Mouse (Mus musculus): ENCODE data around the gene Fbxo46. TPM values are rescaled to one million over a fixed set of nuclear protein-coding genes. Genes with fewer than 3 reads are reported as not detected.

Gene Fbxo46
- polyA plus RNA-seq, 1 experiment from 2014 or later = 14.7 TPM

GRCm38 (mm10) chr7:19093537-19094385, 25.9 kb upstream of the Fbxo46 start:
- Histone ChIP-seq H3K27me3 (no peaks in the 10 kb centered on the region), H3K27ac (replicated peaks) (peak overlapping the region; percentile 99), H3K9ac (peak overlapping the region; percentile 85), H3K4me2 (replicated peaks) (peak overlapping the region; percentile 74), H3K4me3 (replicated peaks) (peak overlapping the region; percentile 86), H3K4me1 (peaks cover 51% of the 10 kb centered on the region), H3K9me3 (replicated peaks) (no peaks in the 10 kb centered on the region), H3K36me3 (peaks cover 18% of the 10 kb centered on the region)
- under 1% methylated on average over 45 of the region's 45 CpGs for WGBS
- ATAC-seq (ENCODE audit: insufficient number of reproducible peaks, low FRiP score, low TSS enrichment, low read depth) = peak; percentile 86

GRCm38 (mm10) chr7:19094471-19094825, 25.2 kb upstream of the Fbxo46 start, which contains the start of gene Six5:
TSS of gene Six5 (plus strand) at chr7:19094594.
- H3K27ac ChIP-seq (replicated peaks) = peak within 1 kb of the TSS; percentile 99
- ATAC-seq (ENCODE audit: insufficient number of reproducible peaks, low FRiP score, low TSS enrichment, low read depth) = peak; percentile 5; the same call in 1 of the 2 replicates
- peaks cover 18% of the 10 kb centered on the region for H3K36me3 ChIP-seq
- peak within 1 kb of the TSS; percentile 85 for H3K9ac ChIP-seq
- WGBS = under 1% methylated on average over 19 of the region's 36 CpGs
- H3K4me1 ChIP-seq = peaks cover 56% of the 10 kb centered on the region
- peak within 1 kb of the TSS; percentile 74 for H3K4me2 ChIP-seq (replicated peaks)
- H3K27me3 ChIP-seq = no peaks in the 10 kb centered on the region
- H3K4me3 ChIP-seq (replicated peaks) = peak within 1 kb of the TSS; percentile 86
- no peaks in the 10 kb centered on the region for H3K9me3 ChIP-seq (replicated peaks)

DNA sequence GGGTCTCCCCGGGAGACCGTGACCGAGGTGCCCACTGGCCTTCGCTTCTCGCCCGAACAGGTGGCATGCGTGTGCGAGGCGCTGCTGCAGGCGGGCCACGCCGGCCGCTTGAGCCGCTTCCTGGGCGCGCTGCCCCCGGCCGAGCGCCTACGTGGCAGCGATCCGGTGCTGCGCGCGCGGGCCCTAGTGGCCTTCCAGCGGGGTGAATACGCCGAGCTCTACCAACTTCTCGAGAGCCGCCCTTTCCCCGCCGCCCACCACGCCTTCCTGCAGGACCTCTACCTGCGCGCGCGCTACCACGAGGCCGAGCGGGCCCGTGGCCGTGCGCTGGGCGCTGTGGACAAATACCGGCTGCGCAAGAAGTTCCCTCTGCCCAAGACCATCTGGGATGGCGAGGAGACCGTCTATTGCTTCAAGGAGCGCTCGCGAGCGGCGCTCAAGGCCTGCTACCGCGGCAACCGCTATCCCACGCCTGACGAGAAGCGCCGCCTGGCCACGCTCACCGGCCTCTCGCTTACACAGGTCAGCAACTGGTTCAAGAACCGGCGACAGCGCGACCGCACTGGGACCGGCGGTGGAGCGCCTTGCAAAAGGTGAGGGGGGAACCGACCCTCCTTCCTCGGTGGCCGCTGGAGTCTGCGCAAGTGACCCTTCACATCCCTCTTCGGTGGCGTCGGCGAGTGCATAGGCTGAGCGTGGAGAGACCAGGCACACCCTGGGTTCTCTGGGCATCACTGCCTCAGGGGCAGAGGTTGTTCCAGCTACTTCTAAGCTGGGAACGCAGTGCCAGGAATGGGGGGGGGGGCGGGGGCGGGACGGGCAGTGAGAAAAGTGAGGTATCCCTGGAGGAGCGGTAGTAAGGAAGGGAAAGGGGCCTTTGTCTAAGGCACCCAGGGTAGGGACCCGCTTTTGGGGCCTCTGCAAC, 24.6 kb upstream of the Fbxo46 start:
- peak overlapping the region; percentile 74 for H3K4me2 ChIP-seq (replicated peaks)
- H3K27me3 ChIP-seq = no peaks in the 10 kb centered on the region
- WGBS = under 1% methylated on average over 87 of the region's 87 CpGs
- H3K9ac ChIP-seq = peak overlapping the region; percentile 85
- H3K9me3 ChIP-seq (replicated peaks) = no peaks in the 10 kb centered on the region
- peak overlapping the region; percentile 99 for H3K27ac ChIP-seq (replicated peaks)
- peaks cover 12% of the 10 kb centered on the region for H3K36me3 ChIP-seq
- ATAC-seq (ENCODE audit: insufficient number of reproducible peaks, low FRiP score, low TSS enrichment, low read depth) = no peak
- H3K4me1 ChIP-seq = peaks cover 56% of the 10 kb centered on the region
- peak overlapping the region; percentile 86 for H3K4me3 ChIP-seq (replicated peaks)

DNA sequence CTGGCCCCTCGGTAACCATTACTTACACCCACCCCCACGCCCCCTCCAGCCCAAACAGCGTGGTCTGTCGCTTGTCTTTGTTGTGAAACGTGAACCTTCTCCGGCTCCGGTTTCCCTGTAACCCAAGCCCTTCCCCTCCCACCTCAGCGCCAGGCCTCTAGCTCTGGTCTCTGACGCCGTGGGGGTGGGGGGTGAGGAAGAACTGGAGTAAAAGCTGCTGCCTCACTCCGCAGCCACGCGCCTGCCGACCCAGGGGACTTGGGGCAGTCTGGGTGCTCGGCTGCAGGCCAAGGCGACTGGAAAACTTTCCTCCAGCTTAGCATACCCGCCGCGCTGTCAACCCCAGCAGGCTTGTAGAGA, 23.9 kb upstream of the Fbxo46 start:
- H3K27me3 ChIP-seq = no peaks in the 10 kb centered on the region
- peak overlapping the region; percentile 86 for H3K4me3 ChIP-seq (replicated peaks)
- peak; percentile 10; the same call in 1 of the 2 replicates for ATAC-seq (ENCODE audit: insufficient number of reproducible peaks, low FRiP score, low TSS enrichment, low read depth)
- peaks cover 60% of the 10 kb centered on the region for H3K4me1 ChIP-seq
- peaks cover 10% of the 10 kb centered on the region for H3K36me3 ChIP-seq
- no peaks in the 10 kb centered on the region for H3K9me3 ChIP-seq (replicated peaks)
- H3K4me2 ChIP-seq (replicated peaks) = peak overlapping the region; percentile 74
- peak overlapping the region; percentile 99 for H3K27ac ChIP-seq (replicated peaks)
- WGBS = 1% methylated on average over 19 of the region's 19 CpGs
- peak overlapping the region; percentile 85 for H3K9ac ChIP-seq

DNA sequence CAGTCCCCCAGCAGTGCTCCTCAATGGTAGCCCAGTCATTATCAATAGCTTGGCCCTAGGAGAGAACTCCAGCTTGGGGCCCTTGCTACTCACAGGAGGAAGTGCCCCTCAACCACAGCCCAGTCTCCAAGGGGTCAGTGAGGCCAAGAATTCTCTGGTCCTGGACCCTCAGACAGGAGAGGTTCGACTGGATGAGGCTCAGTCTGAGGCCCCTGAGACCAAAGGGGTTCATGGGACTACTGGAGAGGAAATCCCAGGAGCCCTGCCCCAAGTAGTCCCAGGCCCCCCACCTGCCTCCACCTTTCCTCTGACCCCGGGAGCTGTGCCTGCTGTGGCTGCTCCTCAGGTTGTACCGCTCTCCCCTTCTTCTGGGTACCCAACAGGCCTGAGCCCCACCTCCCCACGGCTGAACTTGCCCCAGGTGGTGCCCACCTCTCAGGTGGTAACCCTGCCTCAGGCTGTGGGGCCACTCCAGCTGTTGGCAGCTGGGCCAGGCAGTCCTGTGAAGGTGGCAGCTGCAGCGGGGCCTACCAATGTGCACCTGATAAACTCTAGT, 23.2 kb upstream of the Fbxo46 start:
- H3K36me3 ChIP-seq = peaks cover 10% of the 10 kb centered on the region
- H3K9ac ChIP-seq = peak overlapping the region; percentile 85; the same call in 1 of the 2 replicates
- H3K4me1 ChIP-seq = peaks cover 57% of the 10 kb centered on the region
- H3K4me3 ChIP-seq (replicated peaks) = peak overlapping the region; percentile 86
- peak overlapping the region; percentile 99 for H3K27ac ChIP-seq (replicated peaks)
- peak overlapping the region; percentile 74 for H3K4me2 ChIP-seq (replicated peaks)
- H3K9me3 ChIP-seq (replicated peaks) = no peaks in the 10 kb centered on the region
- no peak for ATAC-seq (ENCODE audit: insufficient number of reproducible peaks, low FRiP score, low TSS enrichment, low read depth)
- 55% methylated on average over 5 of the region's 5 CpGs for WGBS
- no peaks in the 10 kb centered on the region for H3K27me3 ChIP-seq

DNA sequence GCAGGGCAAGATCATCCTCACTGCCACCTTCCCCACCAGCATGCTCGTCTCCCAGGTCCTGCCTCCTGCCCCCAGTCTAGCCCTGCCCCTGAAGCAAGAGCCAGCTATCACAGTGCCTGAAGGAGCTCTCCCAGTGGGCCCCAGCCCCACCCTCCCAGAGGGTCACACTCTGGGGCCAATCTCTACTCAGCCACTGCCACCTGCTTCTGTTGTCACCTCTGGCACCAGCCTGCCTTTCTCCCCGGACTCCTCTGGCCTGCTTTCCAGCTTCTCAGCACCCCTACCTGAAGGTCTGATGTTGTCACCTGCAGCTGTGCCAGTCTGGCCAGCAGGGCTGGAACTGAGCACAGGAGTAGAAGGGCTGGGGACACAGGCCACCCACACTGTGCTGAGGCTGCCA, 22.4 kb upstream of the Fbxo46 start:
- H3K9me3 ChIP-seq (replicated peaks) = no peaks in the 10 kb centered on the region
- H3K36me3 ChIP-seq = peaks cover 10% of the 10 kb centered on the region
- H3K9ac ChIP-seq = no peak overlapping the region
- no peak for ATAC-seq (ENCODE audit: insufficient number of reproducible peaks, low FRiP score, low TSS enrichment, low read depth)
- no peak overlapping the region for H3K27ac ChIP-seq (replicated peaks)
- H3K4me2 ChIP-seq (replicated peaks) = peak overlapping the region; percentile 74; the same call in 1 of the 2 replicates
- peaks cover 50% of the 10 kb centered on the region for H3K4me1 ChIP-seq
- H3K4me3 ChIP-seq (replicated peaks) = 0 out of 2 replicates have a peak overlapping the region, but pooled peaks have one; percentile 86
- WGBS = 76% methylated on average over 2 of the region's 2 CpGs
- no peaks in the 10 kb centered on the region for H3K27me3 ChIP-seq

DNA sequence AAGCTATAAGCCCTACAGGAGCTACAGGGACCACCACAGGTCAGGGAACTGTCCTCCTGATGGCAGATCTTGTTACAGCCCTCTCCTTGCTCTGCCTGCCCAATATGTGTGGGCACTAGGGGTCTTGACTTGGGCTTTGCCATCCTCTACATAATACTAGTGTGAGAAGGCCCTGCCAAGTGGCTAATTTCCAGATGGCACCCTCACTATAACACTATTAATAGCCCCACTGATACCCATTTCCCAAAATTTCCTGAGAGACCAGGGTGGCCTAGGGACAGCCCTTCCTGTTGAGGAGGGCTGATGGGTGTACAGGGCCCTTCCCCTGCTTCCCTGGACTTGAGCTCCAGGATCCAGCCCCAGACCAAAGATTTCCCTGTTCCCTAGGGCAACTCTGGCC, 21.8 kb upstream of the Fbxo46 start:
- no peaks in the 10 kb centered on the region for H3K27me3 ChIP-seq
- no peak overlapping the region; the same call in 1 of the 2 replicates for H3K27ac ChIP-seq (replicated peaks)
- no peak overlapping the region for H3K4me2 ChIP-seq (replicated peaks)
- H3K4me3 ChIP-seq (replicated peaks) = no peak overlapping the region
- no peak overlapping the region for H3K9ac ChIP-seq
- no peak for ATAC-seq (ENCODE audit: insufficient number of reproducible peaks, low FRiP score, low TSS enrichment, low read depth)
- H3K4me1 ChIP-seq = peaks cover 43% of the 10 kb centered on the region
- peaks cover 10% of the 10 kb centered on the region for H3K36me3 ChIP-seq
- no peaks in the 10 kb centered on the region for H3K9me3 ChIP-seq (replicated peaks)

DNA sequence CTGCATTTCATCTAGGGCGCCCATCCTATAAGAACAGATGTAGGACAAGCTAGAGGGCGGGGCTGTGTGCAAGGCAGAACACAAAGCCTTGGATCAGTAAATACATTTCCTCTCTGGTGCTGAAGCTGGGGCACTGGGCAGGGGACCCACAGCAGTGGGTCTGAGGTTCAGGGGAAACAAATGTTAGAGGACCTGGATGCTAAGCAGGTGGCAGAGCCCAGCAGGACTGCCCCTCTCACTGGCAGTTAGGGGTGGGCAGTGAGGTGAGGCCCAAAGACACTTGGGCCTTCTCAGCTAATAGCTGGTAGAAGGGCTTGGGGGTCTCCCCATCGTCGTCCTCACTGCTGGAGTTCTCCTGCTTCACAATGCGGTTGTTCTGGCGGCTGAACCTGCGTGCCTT, 20.8 kb upstream of the Fbxo46 start:
- H3K4me1 ChIP-seq = peaks cover 35% of the 10 kb centered on the region
- H3K9me3 ChIP-seq (replicated peaks) = no peaks in the 10 kb centered on the region
- ATAC-seq (ENCODE audit: insufficient number of reproducible peaks, low FRiP score, low TSS enrichment, low read depth) = no peak
- WGBS = 69% methylated on average over 7 of the region's 7 CpGs
- no peak overlapping the region for H3K4me2 ChIP-seq (replicated peaks)
- no peak overlapping the region for H3K9ac ChIP-seq
- no peak overlapping the region for H3K27ac ChIP-seq (replicated peaks)
- H3K36me3 ChIP-seq = peaks cover 10% of the 10 kb centered on the region
- H3K27me3 ChIP-seq = no peaks in the 10 kb centered on the region
- H3K4me3 ChIP-seq (replicated peaks) = no peak overlapping the region

DNA sequence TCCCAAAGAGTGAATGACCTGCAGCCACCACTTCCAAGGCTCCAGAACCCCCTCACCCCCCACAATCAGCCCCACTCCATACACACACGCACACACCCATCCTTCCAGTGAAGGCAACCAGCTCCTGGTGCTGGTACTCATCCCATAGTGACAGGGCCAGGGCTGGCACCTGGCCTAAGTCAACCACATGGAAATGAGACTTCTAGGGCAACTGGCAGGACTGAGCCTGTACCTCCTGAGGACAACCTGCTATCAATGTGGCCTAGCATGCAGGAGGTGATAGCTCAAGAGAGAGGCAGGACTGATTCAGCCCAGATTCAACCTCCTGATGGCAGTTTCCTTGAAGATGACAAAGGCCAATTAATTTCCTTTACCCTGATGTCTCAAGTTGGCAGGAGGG, 19.4 kb upstream of the Fbxo46 start:
- H3K27ac ChIP-seq (replicated peaks) = no peak overlapping the region
- ATAC-seq (ENCODE audit: insufficient number of reproducible peaks, low FRiP score, low TSS enrichment, low read depth) = no peak
- H3K4me1 ChIP-seq = peaks cover 35% of the 10 kb centered on the region
- no peaks in the 10 kb centered on the region for H3K27me3 ChIP-seq
- no peak overlapping the region for H3K4me2 ChIP-seq (replicated peaks)
- H3K9me3 ChIP-seq (replicated peaks) = no peaks in the 10 kb centered on the region
- 76% methylated on average over 1 of the region's 1 CpGs for WGBS
- H3K36me3 ChIP-seq = peaks cover 10% of the 10 kb centered on the region
- H3K9ac ChIP-seq = no peak overlapping the region
- H3K4me3 ChIP-seq (replicated peaks) = no peak overlapping the region

DNA sequence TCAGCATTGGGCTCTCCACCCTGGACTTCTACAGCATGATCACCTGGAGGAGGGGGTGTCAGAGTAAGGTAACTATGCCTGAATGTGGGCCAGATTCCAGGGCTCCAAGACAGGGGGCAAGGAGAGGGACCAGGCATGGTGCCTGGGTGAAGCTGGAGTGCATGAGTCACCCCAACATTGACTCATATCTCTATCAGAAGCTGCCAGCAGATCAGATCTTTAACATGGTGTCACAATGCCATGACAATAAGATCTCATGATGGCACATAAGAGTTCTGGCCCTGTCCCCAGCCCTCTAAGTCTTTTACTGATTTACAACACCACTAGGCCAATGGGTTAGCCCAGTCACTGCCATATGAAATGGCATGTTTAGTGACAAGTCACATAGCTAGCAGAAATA, 15.9 kb upstream of the Fbxo46 start:
- H3K27ac ChIP-seq (replicated peaks) = no peak overlapping the region
- no peak overlapping the region for H3K9ac ChIP-seq
- no peaks in the 10 kb centered on the region for H3K36me3 ChIP-seq
- H3K4me2 ChIP-seq (replicated peaks) = no peak overlapping the region
- H3K9me3 ChIP-seq (replicated peaks) = no peaks in the 10 kb centered on the region
- no peak overlapping the region for H3K4me3 ChIP-seq (replicated peaks)
- peaks cover 9% of the 10 kb centered on the region; the same call in 1 of the 2 replicates for H3K4me1 ChIP-seq
- no peak for ATAC-seq (ENCODE audit: insufficient number of reproducible peaks, low FRiP score, low TSS enrichment, low read depth)
- no peaks in the 10 kb centered on the region for H3K27me3 ChIP-seq

DNA sequence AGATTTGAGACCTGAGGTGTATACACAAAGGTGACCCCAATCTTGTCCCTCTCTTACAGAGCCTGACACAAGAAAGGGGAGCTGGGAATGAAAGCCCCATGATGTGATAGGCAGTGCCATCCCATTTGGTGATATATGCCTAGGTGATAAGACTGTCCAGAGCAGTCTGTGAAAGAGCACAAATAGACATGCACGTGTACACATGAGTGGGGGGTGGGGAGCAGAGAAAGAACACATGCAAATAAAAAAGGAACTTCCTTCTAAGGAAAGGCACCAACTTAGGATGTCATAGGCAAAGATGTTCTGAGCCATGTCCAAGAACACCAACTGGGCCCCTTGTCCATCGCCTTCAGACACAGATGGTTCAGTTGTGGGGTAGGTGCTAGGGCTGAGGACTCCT, 15.2 kb upstream of the Fbxo46 start:
- H3K4me2 ChIP-seq (replicated peaks) = no peak overlapping the region

More for the DNA sequence above, 15.2 kb upstream of the Fbxo46 start:
- no peaks in the 10 kb centered on the region for H3K36me3 ChIP-seq
- WGBS = 90% methylated on average over 2 of the region's 2 CpGs
- H3K9me3 ChIP-seq (replicated peaks) = no peaks in the 10 kb centered on the region
- no peaks in the 10 kb centered on the region for H3K27me3 ChIP-seq
- H3K27ac ChIP-seq (replicated peaks) = no peak overlapping the region
- ATAC-seq (ENCODE audit: insufficient number of reproducible peaks, low FRiP score, low TSS enrichment, low read depth) = no peak
- H3K4me1 ChIP-seq = 0 out of 2 replicates have a peak, but pooled peaks cover 4% of the 10 kb centered on the region
- H3K4me3 ChIP-seq (replicated peaks) = no peak overlapping the region
- H3K9ac ChIP-seq = no peak overlapping the region
